Comparison of ENCODE assay signal across 8 mouse cellular contexts in genomic region chr15:84925495-84926018, GRCm38 (mm10). TPM values are rescaled to one million over a fixed set of nuclear protein-coding genes. Genes with fewer than 3 reads are reported as not detected.
DNase-seq lines count a peak whose midpoint lies in the region; ATAC-seq and TF ChIP-seq lines count a peak whose summit lies in the region.

No protein-coding gene starts in this region.

- no peak for TF ChIP-seq EP300 in CH12.LX (IDR thresholded peaks at IDR 0.05; ENCODE audit: low read length)

- peak overlapping the region; percentile 96 for H3K4me3 ChIP-seq in heart, embryonic 10.5 days
- H3K4me3 ChIP-seq in CH12.LX (replicated peaks in 1 of 3; ENCODE audit: low read depth in 2 of 3, low read length in 2 of 3, poor library complexity in 1 of 3) = no peak overlapping the region
- peak overlapping the region; percentile 30 for H3K4me3 ChIP-seq in embryonic fibroblast, embryonic 13.5 days (ENCODE audit: insufficient read depth, low read length)
- peak overlapping the region; percentile 97 for H3K4me3 ChIP-seq in liver, embryonic 12.5 days
- H3K4me3 ChIP-seq in stomach, embryonic 16.5 days (replicated peaks; ENCODE audit: low read length) = peak overlapping the region; percentile 98; the same call in 1 of the 2 replicates

- peak overlapping the region; percentile 100 for H3K4me2 ChIP-seq in CH12.LX (ENCODE audit: insufficient read depth, low read depth, poor library complexity, severe bottlenecking)
- H3K4me2 ChIP-seq in liver, embryonic 12.5 days = peak overlapping the region; percentile 78
- H3K4me2 ChIP-seq in stomach, embryonic 16.5 days (ENCODE audit: low read depth, low read length) = peak overlapping the region; percentile 79

- dilution Hi-C loops in CH12.LX (cut with MboI; ENCODE audit: extremely low pct_ligation_motif_present, extremely low pct_unique_long_range_greater_than_20kb, low sequenced_read_pairs) = no loop called here

- H3K27me3 ChIP-seq in heart, embryonic 10.5 days (ENCODE audit: insufficient read depth, poor library complexity, severe bottlenecking) = no peaks in the 10 kb centered on the region
- no peaks in the 10 kb centered on the region for H3K27me3 ChIP-seq in CH12.LX (replicated peaks)
- H3K27me3 ChIP-seq in liver, embryonic 12.5 days (replicated peaks) = no peaks in the 10 kb centered on the region
- no peaks in the 10 kb centered on the region for H3K27me3 ChIP-seq in stomach, embryonic 16.5 days (ENCODE audit: control insufficient read depth, insufficient read depth, low read length)

- intact Hi-C loops in heart, postnatal 36 days (cut with DNase I) = loop anchor here (1.0 to 5.0 kb wide), 3 partner anchors 63 to 147 kb away; partner anchors contain the start of gene 5031439G07Rik

- H3K9ac ChIP-seq in CH12.LX (ENCODE audit: insufficient read depth, low read depth) = no peak overlapping the region; the same call in 1 of the 2 replicates
- H3K9ac ChIP-seq in liver, embryonic 12.5 days = peak overlapping the region; percentile 48
- 0 out of 2 replicates have a peak overlapping the region, but pooled peaks have one; percentile 54 for H3K9ac ChIP-seq in stomach, embryonic 16.5 days (ENCODE audit: low read length)

- no peak overlapping the region for H3K27ac ChIP-seq in heart, embryonic 10.5 days
- no peak overlapping the region for H3K27ac ChIP-seq in CH12.LX (ENCODE audit: insufficient read depth, low read depth)
- H3K27ac ChIP-seq in embryonic fibroblast, embryonic 13.5 days (ENCODE audit: insufficient read depth, low read length) = no peak overlapping the region
- H3K27ac ChIP-seq in liver, embryonic 12.5 days = 0 out of 2 replicates have a peak overlapping the region, but pooled peaks have one; percentile 25
- no peak overlapping the region for H3K27ac ChIP-seq in stomach, embryonic 16.5 days (ENCODE audit: low read length)

- peaks cover 23% of the 10 kb centered on the region for H3K4me1 ChIP-seq in heart, embryonic 10.5 days
- H3K4me1 ChIP-seq in CH12.LX (ENCODE audit: control insufficient read depth in 1 of 2, insufficient read depth in 2 of 2) = peaks cover 0 to 31% of the 10 kb centered on the region in 2 experiments; a peak in 2 of 4 replicates
- H3K4me1 ChIP-seq in embryonic fibroblast, embryonic 13.5 days (ENCODE audit: control insufficient read depth, insufficient read depth, low read length) = no peaks in the 10 kb centered on the region; the same call in 1 of the 2 replicates
- H3K4me1 ChIP-seq in liver, embryonic 12.5 days = peaks cover 36% of the 10 kb centered on the region
- peaks cover 13% of the 10 kb centered on the region for H3K4me1 ChIP-seq in stomach, embryonic 16.5 days (ENCODE audit: control insufficient read depth, insufficient read depth, low read length)

- H3K79me2 ChIP-seq in CH12.LX (replicated peaks; ENCODE audit: control insufficient read depth, extremely low read depth, insufficient read depth, poor library complexity, severe bottlenecking) = peaks cover 61% of the 10 kb centered on the region

- peak; percentile 11 to 61; a peak in 2 of 4 replicates for TF ChIP-seq CTCF in CH12.LX (conservative IDR thresholded peaks at IDR 0.05 in 1 of 2, IDR thresholded peaks at IDR 0.05 in 1 of 2; ENCODE audit: low read depth in 2 of 2, low read length in 2 of 2)
- no peak for TF ChIP-seq CTCF in embryonic fibroblast, embryonic 13.5 days (IDR thresholded peaks at IDR 0.05; ENCODE audit: borderline replicate concordance, insufficient read depth, low read length)

- DNase-seq in heart, embryonic 10.5 days (ENCODE audit: low spot score) = no peak
- DNase-seq in heart, postnatal 36 days = no peak
- peak; percentile 47 for DNase-seq in CH12.LX (ENCODE audit: extremely low read depth)
- no peak for DNase-seq in urinary bladder, postnatal 14 days (ENCODE audit: low spot score)
- DNase-seq in yolk sac, embryonic 10.5 days (ENCODE audit: low spot score) = no peak

- peaks cover 38% of the 10 kb centered on the region for H3K36me3 ChIP-seq in heart, embryonic 10.5 days
- peaks cover 28 to 47% of the 10 kb centered on the region in 2 experiments for H3K36me3 ChIP-seq in CH12.LX (replicated peaks in 1 of 2; ENCODE audit: control insufficient read depth in 1 of 2, insufficient read depth in 1 of 2, low read length in 1 of 2)
- H3K36me3 ChIP-seq in liver, embryonic 12.5 days = peaks cover 59% of the 10 kb centered on the region
- H3K36me3 ChIP-seq in stomach, embryonic 16.5 days (ENCODE audit: control insufficient read depth, insufficient read depth, low read length) = peaks cover 14% of the 10 kb centered on the region

- H3K9me3 ChIP-seq in heart, embryonic 10.5 days = no peaks in the 10 kb centered on the region
- no peaks in the 10 kb centered on the region for H3K9me3 ChIP-seq in CH12.LX (replicated peaks; ENCODE audit: low read length)
- no peaks in the 10 kb centered on the region for H3K9me3 ChIP-seq in liver, embryonic 12.5 days (replicated peaks)
- no peaks in the 10 kb centered on the region for H3K9me3 ChIP-seq in stomach, embryonic 16.5 days (replicated peaks; ENCODE audit: control insufficient read depth, low read length)

- no peak for TF ChIP-seq POLR2A in CH12.LX (IDR thresholded peaks at IDR 0.05; ENCODE audit: low read depth, low read length)
- no peak for TF ChIP-seq POLR2A in embryonic fibroblast, embryonic 13.5 days (IDR thresholded peaks at IDR 0.05; ENCODE audit: low read depth, low read length)

- TF ChIP-seq RAD21 in CH12.LX (IDR thresholded peaks at IDR 0.05; ENCODE audit: low read depth, low read length) = peak; percentile 38

- in situ Hi-C loops in CH12.LX (cut with MboI; ENCODE audit: low pct_ligation_motif_present, low pct_unique_long_range_greater_than_20kb, low sequenced_read_pairs) = loop anchor here (10.0 kb wide), 2 partner anchors 171 to 251 kb away; no protein-coding TSS in a partner anchor

- WGBS in heart, embryonic 10.5 days = 41% methylated on average over 1 of the region's 1 CpGs
- 60% methylated on average over 1 of the region's 1 CpGs for WGBS in liver, embryonic 12.5 days (ENCODE audit: insufficient replicate concordance)
- WGBS in stomach, embryonic 16.5 days = 69% methylated on average over 1 of the region's 1 CpGs

- no peak for ATAC-seq in liver, embryonic 12.5 days
- no peak for ATAC-seq in stomach, embryonic 16.5 days (ENCODE audit: insufficient read depth, low FRiP score)

TF ChIP-seq in CH12.LX, 34 proteins besides CTCF, POLR2A, EP300 and RAD21:
- TF ChIP-seq MEF2A (IDR thresholded peaks at IDR 0.05; ENCODE audit: borderline replicate concordance, low read depth, low read length) (peak; percentile 26; the same call in 1 of the 2 replicates), MAZ (IDR thresholded peaks at IDR 0.05; ENCODE audit: low read depth, low read length) (no peak), SIN3A (IDR thresholded peaks at IDR 0.05; ENCODE audit: low read length) (0 out of 2 replicates have a peak, but pooled peaks have one; percentile 31), SMC3 (IDR thresholded peaks at IDR 0.05; ENCODE audit: low read depth, low read length) (peak; percentile 21)

RNA-seq across cellular contexts. Expression of gene Nup50, which starts 2.3 kb away (rescaled TPM):
- 34.0 and 42.5 TPM in 2 replicates for polyA plus RNA-seq in heart, embryonic 10.5 days (2016; fragmentation: Nextera tagmentation; extraction: Ambion mirVana)
- total RNA-seq in heart, postnatal 36 days (2021) = 10 to 100 TPM; 14.9 to 17.2 TPM
- 39.2 and 45.3 TPM in 2 replicates for total RNA-seq in CH12.LX (2012; rRNA removed)
- 43.4 and 46.6 TPM in 2 replicates for total RNA-seq in CH12.LX (2014; rRNA removed)
- 85.6 and 91.4 TPM in 2 replicates for polyA plus RNA-seq in CH12.LX (2012; ENCODE audit: insufficient read length, low read depth)
- polyA plus RNA-seq in embryonic fibroblast, embryonic 13.5 days (2011; ENCODE audit: insufficient read length, low read depth, missing spikeins) = 45.7 and 47.9 TPM in 2 replicates
- polyA plus RNA-seq in liver, embryonic 12.5 days (2016; fragmentation: Nextera tagmentation; extraction: Ambion mirVana) = 43.2 and 44.5 TPM in 2 replicates
- 31.8 and 32.4 TPM in 2 replicates for polyA plus RNA-seq in stomach, embryonic 16.5 days (2015; fragmentation: Nextera tagmentation; extraction: Ambion mirVana)

RNA-seq across cellular contexts. Expression of gene Gm29666, which starts 5.7 kb away (rescaled TPM):
- polyA plus RNA-seq in heart, embryonic 10.5 days (2016; fragmentation: Nextera tagmentation; extraction: Ambion mirVana) = 0.87 and 1.2 TPM in 2 replicates
- total RNA-seq in heart, postnatal 36 days (2021) = under 1 TPM; 0.11 to 0.17 TPM
- 0.67 and 0.68 TPM in 2 replicates for total RNA-seq in CH12.LX (2012; rRNA removed)
- 0.54 and 0.55 TPM in 2 replicates for total RNA-seq in CH12.LX (2014; rRNA removed)
- 0.64 and 0.71 TPM in 2 replicates for polyA plus RNA-seq in CH12.LX (2012; ENCODE audit: insufficient read length, low read depth)
- polyA plus RNA-seq in embryonic fibroblast, embryonic 13.5 days (2011; ENCODE audit: insufficient read length, low read depth, missing spikeins) = 0.07 and 0.28 TPM in 2 replicates
- 0.78 and 0.99 TPM in 2 replicates for polyA plus RNA-seq in liver, embryonic 12.5 days (2016; fragmentation: Nextera tagmentation; extraction: Ambion mirVana)
- polyA plus RNA-seq in stomach, embryonic 16.5 days (2015; fragmentation: Nextera tagmentation; extraction: Ambion mirVana) = 0.49 and 0.65 TPM in 2 replicates

Comparison
In these comparisons a context has a peak if more than half of its experiments do, and no peak if none do; other contexts are left out.
1. H3K4me3 ChIP-seq: peak in heart, embryonic 10.5 days (single experiment), embryonic fibroblast, embryonic 13.5 days (single experiment), liver, embryonic 12.5 days (single experiment) and stomach, embryonic 16.5 days (single experiment); none in CH12.LX (0 of 3).
2. Peak in every context shown above with its lines, with median percentiles within 50 percentile points of each other: H3K4me2 ChIP-seq.